Mouse (Mus musculus) midbrain, embryonic 10.5 days (tissue): Measurements from ENCODE around the gene Plxdc2. TPM values are rescaled to one million over a fixed set of nuclear protein-coding genes. Genes with fewer than 3 reads are reported as not detected.

ENCODE experiments used
- DNase-seq: peaks from one replicate; pipeline ENCODE4 v3.0.0-alpha.2; 2017; ENCODE audit warnings: low spot score
- H3K27ac ChIP-seq: fragments of 300-500 bp; sonication (generic); replicated peaks from 2 replicates; pipeline ENCODE4 v1.5.1; 2016; ENCODE audit warnings: mild to moderate bottlenecking
- H3K27me3 ChIP-seq: fragments of 300-500 bp; sonication (generic); 2 replicates; pipeline ENCODE4 v1.6.1; 2016; ENCODE audit warnings: low read depth, mild to moderate bottlenecking; ENCODE audit not compliant: poor library complexity, severe bottlenecking
- H3K36me3 ChIP-seq: fragments of 300-500 bp; sonication (generic); 2 replicates; pipeline ENCODE4 v1.6.1; 2016; ENCODE audit warnings: mild to moderate bottlenecking, moderate library complexity
- H3K4me1 ChIP-seq: fragments of 300-500 bp; sonication (generic); 2 replicates; pipeline ENCODE4 v1.6.1; 2016
- H3K4me3 ChIP-seq: fragments of 300-500 bp; sonication (generic); 2 replicates; pipeline ENCODE4 v1.5.1; 2016; ENCODE audit warnings: mild to moderate bottlenecking, moderate library complexity
- H3K9me3 ChIP-seq: fragments of 300-500 bp; sonication (generic); replicated peaks from 2 replicates; pipeline ENCODE4 v1.6.1; 2016; ENCODE audit warnings: mild to moderate bottlenecking
- WGBS: fragments of 180-500 bp; shearing (Covaris S2); methylation state at CpG from one replicate; pipeline ENCODE4 v1.1.7; 2016; 5-methylcytosine and 5-hydroxymethylcytosine counted together
- polyA plus RNA-seq: library from polyadenylated mRNA; unstranded; fragments of >200 nt; fragmentation: Nextera tagmentation; extraction: Ambion mirVana; gene quantifications from 2 replicates; pipeline ENCODE4 v1.2.1, GENCODE M21; 2016

Plxdc2 gene
- polyA plus RNA-seq, 1 experiment from 2014 or later, result 16.9 TPM

DNA sequence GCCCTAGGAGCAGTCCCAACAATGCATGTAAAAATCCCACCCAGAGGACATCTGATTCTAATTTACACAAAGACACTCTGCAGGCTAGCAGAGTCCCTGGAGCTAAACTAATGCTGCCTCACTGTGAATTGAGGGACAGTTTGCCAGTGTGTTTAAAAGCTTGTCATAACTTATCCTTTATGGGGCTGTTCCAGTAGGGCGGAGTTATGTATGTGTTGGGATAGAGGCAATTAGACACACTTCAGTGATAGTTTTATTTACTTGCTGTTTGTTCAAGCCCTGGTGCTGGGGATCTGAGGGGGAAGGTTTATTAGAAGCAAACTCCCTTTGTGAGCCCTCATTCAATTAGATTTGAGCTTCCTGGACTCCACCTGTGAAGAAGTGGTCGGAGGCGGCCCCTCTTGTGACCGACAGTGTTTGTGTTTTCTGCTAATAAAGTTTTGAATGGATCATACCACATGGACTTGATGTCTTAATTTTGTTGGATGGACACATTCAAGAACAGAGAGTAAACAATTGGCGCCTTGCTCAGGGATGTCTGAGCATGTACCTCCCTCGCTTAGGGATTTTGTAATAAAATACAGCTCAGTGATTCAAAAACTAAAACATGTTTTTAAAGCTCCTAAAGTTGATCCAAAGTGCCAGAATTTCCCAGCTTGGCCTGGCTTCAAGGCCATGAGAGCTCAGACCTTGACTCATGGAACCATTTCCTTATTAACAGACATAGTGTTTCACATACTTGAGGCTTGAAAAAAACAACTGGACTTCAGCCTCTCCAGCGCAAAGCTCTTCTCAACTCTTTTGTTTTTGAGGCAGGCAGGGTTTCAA is 94.9 kb downstream of the Plxdc2 start:
- DNase-seq, result peak; percentile 19
- H3K27ac ChIP-seq, result no peak overlapping the region
- no peak overlapping the region for H3K4me3 ChIP-seq
- H3K36me3 ChIP-seq, result no peaks in the 10 kb centered on the region
- H3K27me3 ChIP-seq, result no peaks in the 10 kb centered on the region
- 40% methylated on average over 7 of the region's 7 CpGs for WGBS
- H3K4me1 ChIP-seq, result peaks cover 7% of the 10 kb centered on the region
- peaks cover 4% of the 10 kb centered on the region; the same call in 1 of the 2 replicates for H3K9me3 ChIP-seq

GRCm38 (mm10) chr2:16451666-16452009 is 95.5 kb downstream of the Plxdc2 start:
- no peaks in the 10 kb centered on the region for H3K27me3 ChIP-seq
- WGBS, result 96% methylated on average over 4 of the region's 4 CpGs
- H3K9me3 ChIP-seq, result peaks cover 4% of the 10 kb centered on the region; the same call in 1 of the 2 replicates
- H3K27ac ChIP-seq, result no peak overlapping the region
- H3K4me3 ChIP-seq, result no peak overlapping the region
- DNase-seq, result no peak
- H3K36me3 ChIP-seq, result no peaks in the 10 kb centered on the region
- H3K4me1 ChIP-seq, result peaks cover 12% of the 10 kb centered on the region

DNA sequence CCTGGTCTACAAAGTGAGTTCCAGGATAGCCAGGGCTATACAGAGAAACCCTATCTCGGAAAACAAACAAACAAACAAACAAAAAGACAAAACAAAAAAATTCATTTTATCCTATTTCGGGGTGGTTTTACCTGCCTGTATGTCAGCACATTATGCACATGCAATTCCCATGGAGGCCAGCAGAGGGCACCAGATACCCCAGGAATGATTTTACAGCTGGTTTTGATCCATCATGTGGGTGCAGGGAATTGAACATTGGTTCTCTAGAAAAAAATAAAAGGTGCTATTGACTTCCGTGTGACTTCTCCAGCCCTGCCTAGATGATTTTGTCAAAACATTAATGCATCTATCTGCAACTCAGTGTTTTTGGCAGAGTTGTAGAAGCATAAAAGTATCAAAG is 96.0 kb downstream of the Plxdc2 start:
- no peak for DNase-seq
- WGBS, result 92% methylated on average over 3 of the region's 3 CpGs
- H3K4me1 ChIP-seq, result peaks cover 13% of the 10 kb centered on the region
- H3K4me3 ChIP-seq, result no peak overlapping the region
- no peaks in the 10 kb centered on the region for H3K36me3 ChIP-seq
- no peak overlapping the region for H3K27ac ChIP-seq
- H3K27me3 ChIP-seq, result no peaks in the 10 kb centered on the region
- peaks cover 4% of the 10 kb centered on the region; the same call in 1 of the 2 replicates for H3K9me3 ChIP-seq

GRCm38 (mm10) chr2:16456264-16456780 is 100.2 kb downstream of the Plxdc2 start:
- H3K27ac ChIP-seq, result no peak overlapping the region
- DNase-seq, result no peak
- H3K27me3 ChIP-seq, result no peaks in the 10 kb centered on the region
- 88% methylated on average over 1 of the region's 1 CpGs for WGBS
- H3K4me1 ChIP-seq, result peaks cover 6% of the 10 kb centered on the region
- no peaks in the 10 kb centered on the region for H3K36me3 ChIP-seq
- H3K9me3 ChIP-seq, result peaks cover 4% of the 10 kb centered on the region; the same call in 1 of the 2 replicates
- no peak overlapping the region for H3K4me3 ChIP-seq

DNA sequence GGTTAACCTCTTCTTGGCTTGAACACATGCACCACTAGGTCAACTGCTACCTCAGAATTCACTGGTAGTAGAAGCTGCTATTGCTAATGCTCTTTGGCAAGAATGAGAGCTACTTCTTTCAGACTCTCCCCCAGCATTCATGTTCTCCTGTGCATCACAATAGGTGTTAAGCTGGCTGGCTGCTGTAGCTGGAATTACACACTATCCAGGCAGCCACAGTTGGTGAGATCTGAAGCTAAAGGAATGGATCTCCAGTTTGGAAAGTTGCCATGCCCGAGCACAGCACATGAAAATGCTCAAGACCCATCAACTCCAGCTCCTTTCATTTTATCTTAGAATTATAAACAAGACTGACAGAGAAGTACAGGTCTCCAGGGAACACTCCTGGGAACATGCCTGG is 103.4 kb downstream of the Plxdc2 start:
- H3K27me3 ChIP-seq, result no peaks in the 10 kb centered on the region
- 70% methylated on average over 1 of the region's 1 CpGs for WGBS
- DNase-seq, result no peak
- H3K4me1 ChIP-seq, result peaks cover 6% of the 10 kb centered on the region
- H3K36me3 ChIP-seq, result no peaks in the 10 kb centered on the region
- H3K9me3 ChIP-seq, result no peaks in the 10 kb centered on the region
- H3K4me3 ChIP-seq, result no peak overlapping the region
- no peak overlapping the region for H3K27ac ChIP-seq

DNA sequence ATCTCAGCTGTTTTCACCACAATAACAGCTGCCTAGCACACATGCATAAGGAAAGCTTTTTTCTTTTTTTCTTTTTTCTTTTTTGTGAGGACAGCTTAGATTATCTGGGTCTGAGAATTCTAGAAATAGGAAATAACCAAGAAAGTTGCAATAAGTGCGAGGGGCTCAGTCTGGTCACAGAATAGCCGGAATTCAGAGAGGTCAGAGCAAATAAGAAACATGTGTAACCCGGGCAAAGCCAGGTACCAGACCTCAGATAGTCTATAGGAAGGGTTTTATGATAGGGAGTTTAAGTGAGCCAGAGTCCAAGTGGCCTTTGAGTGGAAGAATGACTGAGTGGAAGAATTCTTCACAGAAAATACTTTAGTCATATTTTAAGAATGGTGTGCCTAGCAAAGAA is 114.0 kb downstream of the Plxdc2 start:
- H3K27ac ChIP-seq, result no peak overlapping the region
- peaks cover 13% of the 10 kb centered on the region; the same call in 1 of the 2 replicates for H3K4me1 ChIP-seq
- no peak overlapping the region for H3K4me3 ChIP-seq
- WGBS, result 87% methylated on average over 3 of the region's 3 CpGs
- no peak for DNase-seq
- no peaks in the 10 kb centered on the region for H3K27me3 ChIP-seq
- H3K36me3 ChIP-seq, result no peaks in the 10 kb centered on the region
- no peaks in the 10 kb centered on the region for H3K9me3 ChIP-seq

- H3K4me3 ChIP-seq, result no peak overlapping the region
- no peak for DNase-seq
- H3K4me1 ChIP-seq, result no peaks in the 10 kb centered on the region
- H3K27ac ChIP-seq, result no peak overlapping the region
- H3K9me3 ChIP-seq, result no peaks in the 10 kb centered on the region
- WGBS, result 93% methylated on average over 2 of the region's 2 CpGs
- H3K36me3 ChIP-seq, result no peaks in the 10 kb centered on the region
- H3K27me3 ChIP-seq, result no peaks in the 10 kb centered on the region
Measured at GRCm38 (mm10) chr2:16483943-16484342, 127.8 kb downstream of the Plxdc2 start.

DNA sequence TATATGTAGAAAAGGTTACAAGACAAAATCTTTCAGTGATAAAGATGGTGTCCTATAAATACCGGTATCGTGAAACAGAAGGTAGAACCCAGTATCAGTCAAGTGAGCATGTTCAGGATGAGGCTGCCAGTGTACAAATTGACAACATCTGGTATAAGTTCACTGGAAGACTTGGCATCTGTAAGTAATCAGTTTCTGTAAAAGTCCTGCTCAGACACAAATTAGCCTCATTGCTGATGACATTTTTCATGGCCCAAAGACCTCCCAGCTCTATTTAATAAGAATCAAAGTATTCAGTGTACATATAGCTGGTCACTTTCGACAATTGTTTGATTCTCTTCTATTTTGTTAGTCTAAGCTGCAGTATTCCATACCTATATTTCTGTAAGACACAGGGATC is 129.9 kb downstream of the Plxdc2 start:
- H3K9me3 ChIP-seq, result no peaks in the 10 kb centered on the region
- 83% methylated on average over 3 of the region's 3 CpGs for WGBS
- no peak overlapping the region for H3K27ac ChIP-seq
- H3K36me3 ChIP-seq, result no peaks in the 10 kb centered on the region
- no peaks in the 10 kb centered on the region for H3K27me3 ChIP-seq
- no peak for DNase-seq
- no peaks in the 10 kb centered on the region for H3K4me1 ChIP-seq
- H3K4me3 ChIP-seq, result no peak overlapping the region

DNA sequence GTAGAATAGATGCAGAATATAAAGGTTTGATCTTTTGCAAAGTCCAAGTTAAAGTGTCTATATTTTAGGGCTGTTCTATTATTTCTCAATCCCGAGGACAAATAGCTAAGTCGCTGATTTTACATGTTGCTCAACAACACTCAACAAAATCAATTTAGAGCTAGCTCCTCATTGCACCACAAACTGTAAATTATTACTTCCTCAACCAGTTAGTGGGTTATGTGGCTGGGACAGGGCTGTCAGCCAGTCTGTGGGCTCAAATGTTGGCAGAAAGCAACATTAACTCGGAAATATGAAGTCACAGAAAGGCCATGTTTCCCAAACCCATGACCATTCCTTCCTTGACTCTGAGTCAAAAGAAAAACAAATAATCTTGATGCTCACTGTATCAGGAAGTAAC is 135.1 kb downstream of the Plxdc2 start:
- no peaks in the 10 kb centered on the region for H3K9me3 ChIP-seq
- no peak overlapping the region for H3K27ac ChIP-seq
- WGBS, result 89% methylated on average over 3 of the region's 3 CpGs
- DNase-seq, result no peak
- H3K4me3 ChIP-seq, result no peak overlapping the region
- H3K4me1 ChIP-seq, result no peaks in the 10 kb centered on the region
- H3K36me3 ChIP-seq, result no peaks in the 10 kb centered on the region
- H3K27me3 ChIP-seq, result no peaks in the 10 kb centered on the region

DNA sequence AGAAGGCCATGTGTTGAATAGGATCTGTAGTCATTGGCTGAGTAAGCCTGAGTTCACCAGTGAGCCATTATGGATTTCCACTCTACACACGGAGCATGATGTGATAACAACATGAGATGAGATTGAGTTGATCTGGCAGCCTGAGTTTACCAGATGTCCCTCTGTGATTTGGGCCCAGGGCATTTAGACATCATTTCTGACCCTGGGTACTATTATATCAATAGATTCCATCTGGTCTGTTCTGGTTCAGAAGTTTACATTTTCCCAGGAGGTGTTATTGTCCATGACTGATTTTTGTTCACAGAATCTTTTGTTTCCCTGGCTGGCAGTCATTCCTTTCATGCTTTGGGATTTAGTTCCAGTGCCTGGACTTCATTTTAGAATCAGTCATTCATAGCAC is 146.7 kb downstream of the Plxdc2 start:
- 56% methylated on average over 1 of the region's 1 CpGs for WGBS
- Histone ChIP-seq H3K9me3 (no peaks in the 10 kb centered on the region), H3K27ac (no peak overlapping the region), H3K27me3 (no peaks in the 10 kb centered on the region), H3K4me1 (peaks cover 7% of the 10 kb centered on the region; the same call in 1 of the 2 replicates), H3K4me3 (no peak overlapping the region), H3K36me3 (no peaks in the 10 kb centered on the region)
- DNase-seq, result no peak

- H3K9me3 ChIP-seq, result no peaks in the 10 kb centered on the region
- no peak overlapping the region for H3K4me3 ChIP-seq
- 79% methylated on average over 3 of the region's 3 CpGs for WGBS
- H3K4me1 ChIP-seq, result peaks cover 6% of the 10 kb centered on the region; the same call in 1 of the 2 replicates
- no peaks in the 10 kb centered on the region for H3K36me3 ChIP-seq
- H3K27ac ChIP-seq, result no peak overlapping the region
- no peaks in the 10 kb centered on the region for H3K27me3 ChIP-seq
- DNase-seq, result no peak
Measured at GRCm38 (mm10) chr2:16507540-16508230, 151.6 kb downstream of the Plxdc2 start.

DNA sequence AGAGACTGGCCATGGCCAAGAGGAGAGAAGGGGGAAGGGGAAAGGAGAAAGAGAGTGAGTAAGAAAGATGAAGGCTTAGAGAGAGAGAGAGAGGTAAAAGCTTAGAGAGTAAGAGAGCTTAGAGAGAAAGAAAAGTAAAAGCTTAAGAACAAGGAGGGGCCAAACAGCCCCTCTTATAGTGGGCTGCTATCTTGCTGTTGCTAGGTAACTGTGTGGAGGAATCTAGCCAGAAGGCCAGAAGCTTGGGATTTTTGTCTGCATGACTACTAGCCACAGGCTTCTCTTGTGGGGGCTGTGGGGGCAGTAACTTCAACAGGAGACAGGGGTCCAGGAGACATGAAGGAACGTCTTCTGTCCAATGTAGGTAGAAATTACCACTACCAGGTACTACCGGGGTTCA is 162.0 kb downstream of the Plxdc2 start:
- Histone ChIP-seq H3K4me3 (no peak overlapping the region), H3K9me3 (no peaks in the 10 kb centered on the region), H3K27ac (peak overlapping the region; percentile 78), H3K36me3 (no peaks in the 10 kb centered on the region), H3K27me3 (no peaks in the 10 kb centered on the region), H3K4me1 (peaks cover 12% of the 10 kb centered on the region)
- peak; percentile 20 for DNase-seq
- WGBS, result 55% methylated on average over 2 of the region's 2 CpGs

DNA sequence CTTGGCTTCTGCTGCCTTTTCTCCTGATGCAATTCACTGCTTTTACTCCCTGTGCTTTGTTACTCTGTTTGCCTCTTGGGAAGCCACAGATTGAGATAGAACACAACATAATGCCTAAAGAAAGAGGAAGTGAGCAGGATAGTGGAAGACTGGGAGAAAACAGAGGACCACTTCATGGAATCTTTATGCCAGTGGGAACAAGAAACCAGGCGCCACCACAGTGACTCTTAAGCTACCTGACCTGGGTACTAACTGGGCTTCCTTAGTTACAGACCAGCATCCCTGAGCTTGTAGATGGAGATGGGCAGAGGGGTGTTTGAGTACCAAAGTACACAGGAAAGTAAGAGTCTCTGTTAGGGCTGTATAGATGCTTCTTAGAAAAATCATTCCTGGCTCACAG is 167.3 kb downstream of the Plxdc2 start:
- no peak for DNase-seq
- no peaks in the 10 kb centered on the region for H3K27me3 ChIP-seq
- H3K4me1 ChIP-seq, result peaks cover 2% of the 10 kb centered on the region
- H3K4me3 ChIP-seq, result no peak overlapping the region
- H3K27ac ChIP-seq, result no peak overlapping the region
- 78% methylated on average over 1 of the region's 1 CpGs for WGBS
- H3K36me3 ChIP-seq, result no peaks in the 10 kb centered on the region
- no peaks in the 10 kb centered on the region for H3K9me3 ChIP-seq
